Mouse (Mus musculus) Patski (cell line): ENCODE results near the gene Zfp704. TPM values are rescaled to one million over a fixed set of nuclear protein-coding genes. Genes with fewer than 3 reads are reported as not detected.
A peak's percentile ranks its signal among the peaks of the same experiment; 100 is the strongest.

ENCODE experiments used
- ATAC-seq: fragments of 100-300 bp; one replicate; pipeline ENCODE4 v1.8.0; 2021
- CTCF ChIA-PET: fragments of 350-600 bp; sonication (Branson Sonifier 250); formaldehyde crosslinking; loops from one replicate; lab custom pipeline; 2022; ENCODE audit warnings: inconsistent platforms; lab: Charles Lee
- POLR2A ChIA-PET: fragments of 350-600 bp; sonication (Branson Sonifier 250); formaldehyde crosslinking; loops from one replicate; lab custom pipeline; 2022; ENCODE audit warnings: antibody characterized with exemption, inconsistent platforms; lab: Charles Lee
- DNase-seq: peaks from one replicate; pipeline ENCODE4 v3.0.0-alpha.2; 2011; ENCODE audit warnings: low read depth, low spot score
- H3K27me3 ChIP-seq: fragments of 371-371 bp; one replicate; pipeline ENCODE4 v1.5.1; 2021
- CTCF ChIP-seq: fragments of 100-300 bp; IDR thresholded peaks from one replicate; pipeline ENCODE4 v1.5.1; 2021
- in situ Hi-C: fragments of 300-500 bp; cut with MboI; formaldehyde crosslinking; loops from 3 replicates; pipeline ENCODE4 v1.11.1; 2018; ENCODE audit warnings: low pct_unique_long_range_greater_than_20kb, mixed read lengths
- polyA plus RNA-seq: library from polyadenylated mRNA; unstranded; gene quantifications from one replicate; pipeline ENCODE4 v1.2.3, GENCODE M21; 2021

The Zfp704 gene
- polyA plus RNA-seq, 1 experiment from 2014 or later, result 24.8 TPM

DNA sequence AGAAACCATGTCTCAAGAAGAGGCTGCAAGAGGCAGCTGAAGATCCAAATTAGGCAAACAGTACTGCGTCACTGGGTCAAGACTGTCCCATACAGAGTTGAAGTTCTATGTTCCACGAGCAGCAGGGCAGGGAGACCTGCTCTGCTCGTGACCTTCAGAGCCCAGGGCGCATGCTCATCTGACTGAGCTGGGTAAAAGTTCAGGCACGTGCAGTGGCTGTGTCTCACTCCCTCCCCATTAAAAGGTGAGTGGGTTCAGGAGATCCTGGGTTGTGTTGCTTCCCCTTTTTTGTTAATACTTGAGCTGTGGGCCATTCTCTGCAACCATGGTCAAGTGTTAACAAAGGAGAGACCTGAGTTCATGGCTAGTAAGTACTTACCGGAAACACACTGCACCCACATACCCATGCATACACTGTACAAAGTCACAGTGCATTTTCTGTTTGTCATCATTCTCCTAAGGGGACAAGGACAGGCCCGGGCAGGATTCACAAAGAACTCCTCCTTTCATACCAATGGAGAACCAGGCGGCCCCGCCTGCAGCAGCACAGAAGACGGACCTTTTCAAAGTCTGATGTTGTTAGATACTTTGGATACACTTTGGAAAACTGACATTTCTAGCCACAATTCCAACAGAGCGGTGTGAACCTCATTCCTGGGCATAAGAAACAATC is 10.0 kb downstream of the Zfp704 start:
- CTCF ChIA-PET, result no interaction called here
- POLR2A ChIA-PET, result no interaction called here
- no peak for DNase-seq
- no peak for ATAC-seq
- TF ChIP-seq CTCF, result no peak
- H3K27me3 ChIP-seq, result no peaks in the 10 kb centered on the region
- in situ Hi-C loops, result loop anchor here (25.0 kb wide), 1 partner anchor 513 kb away; no protein-coding TSS in a partner anchor

DNA sequence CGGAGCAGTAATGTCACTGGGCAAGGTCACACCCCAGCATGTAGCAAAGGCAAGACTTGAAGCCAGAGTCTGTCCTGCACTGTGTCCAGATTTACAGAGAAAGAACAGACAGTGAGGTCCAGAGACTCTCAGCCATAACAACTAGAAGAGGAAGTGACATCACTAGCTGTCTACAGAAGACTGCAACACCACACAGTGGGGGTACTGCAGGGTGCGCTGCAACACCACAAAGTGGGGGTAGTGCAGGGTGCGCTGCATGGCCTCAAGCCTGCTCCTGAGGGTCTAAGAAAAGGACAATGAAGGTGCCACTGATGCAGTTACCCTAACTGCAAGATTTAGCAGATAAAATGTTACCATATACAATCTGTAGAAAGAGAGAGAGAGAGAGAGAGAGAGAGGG is 11.8 kb downstream of the Zfp704 start:
- DNase-seq (no peak), ATAC-seq (no peak)
- CTCF ChIA-PET, result interaction anchor here (0.9 to 1.6 kb wide), 3 partner anchors 11 to 107 kb away, joined by 3 to 5 read pairs (median 4); no protein-coding TSS in a partner anchor
- TF ChIP-seq CTCF, result no peak
- H3K27me3 ChIP-seq, result no peaks in the 10 kb centered on the region
- in situ Hi-C loops, result no loop called here
- POLR2A ChIA-PET, result interaction anchor here (0.6 to 0.9 kb wide), 2 partner anchors 10 to 492 kb away, joined by 3 to 6 read pairs; no protein-coding TSS in a partner anchor

DNA sequence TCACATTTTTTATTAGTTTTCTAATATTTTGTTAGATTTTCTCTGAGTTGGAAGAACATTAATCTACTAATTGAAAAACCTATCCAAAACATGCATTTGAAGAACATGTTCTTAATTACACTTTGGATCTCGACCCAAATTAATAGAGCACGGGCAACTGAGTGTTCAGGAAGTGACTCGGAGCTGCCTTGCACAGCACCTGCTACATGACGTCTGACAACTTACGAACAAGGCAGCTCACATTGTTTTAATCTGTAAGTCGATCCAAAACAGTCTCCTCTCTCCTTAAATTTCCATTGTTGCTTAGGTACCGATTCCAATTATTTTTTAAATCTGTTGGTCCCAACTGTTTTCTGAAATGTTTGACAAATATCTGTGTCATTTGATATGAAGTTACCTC is 15.4 kb downstream of the Zfp704 start:
- DNase-seq (no peak), ATAC-seq (no peak)
- in situ Hi-C loops, result no loop called here
- H3K27me3 ChIP-seq, result no peaks in the 10 kb centered on the region
- POLR2A ChIA-PET, result interaction anchor here (0.6 kb wide), 1 partner anchor 99 kb away, joined by 6 read pairs; no protein-coding TSS in a partner anchor
- CTCF ChIA-PET, result interaction anchor here (1.1 to 1.8 kb wide), 4 partner anchors 11 to 189 kb away, joined by 4 to 6 read pairs (median 5); no protein-coding TSS in a partner anchor
- no peak for TF ChIP-seq CTCF

DNA sequence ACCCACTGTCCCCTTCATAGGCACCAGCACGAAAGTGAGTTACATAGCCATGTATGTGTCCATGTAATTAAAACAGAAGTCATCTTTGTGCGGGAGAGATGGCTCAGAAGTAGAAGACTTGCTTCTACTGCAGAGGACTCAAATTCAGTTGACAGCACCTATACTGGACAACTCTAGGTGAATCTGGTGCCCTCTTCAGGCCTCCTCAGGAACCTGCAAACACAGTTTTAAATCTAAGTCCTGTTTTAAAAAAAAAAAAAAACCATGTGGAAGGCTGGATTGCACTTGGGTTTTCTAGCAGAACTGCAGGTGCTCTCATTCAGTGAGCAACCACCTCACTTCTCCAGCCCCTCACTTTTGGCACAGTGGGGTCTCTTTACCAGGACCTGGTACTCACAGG is 16.1 kb downstream of the Zfp704 start:
- ATAC-seq, result no peak
- no peaks in the 10 kb centered on the region for H3K27me3 ChIP-seq
- DNase-seq, result no peak
- POLR2A ChIA-PET, result interaction anchor here (0.6 to 2.0 kb wide), 2 partner anchors 15 to 98 kb away, joined by 6 read pairs; partner anchors contain the start of gene Zfp704
- CTCF ChIA-PET, result interaction anchor here (1.1 to 1.8 kb wide), 4 partner anchors 11 to 188 kb away, joined by 4 to 6 read pairs (median 5); no protein-coding TSS in a partner anchor
- peak; percentile 70 for TF ChIP-seq CTCF
- in situ Hi-C loops, result no loop called here

DNA sequence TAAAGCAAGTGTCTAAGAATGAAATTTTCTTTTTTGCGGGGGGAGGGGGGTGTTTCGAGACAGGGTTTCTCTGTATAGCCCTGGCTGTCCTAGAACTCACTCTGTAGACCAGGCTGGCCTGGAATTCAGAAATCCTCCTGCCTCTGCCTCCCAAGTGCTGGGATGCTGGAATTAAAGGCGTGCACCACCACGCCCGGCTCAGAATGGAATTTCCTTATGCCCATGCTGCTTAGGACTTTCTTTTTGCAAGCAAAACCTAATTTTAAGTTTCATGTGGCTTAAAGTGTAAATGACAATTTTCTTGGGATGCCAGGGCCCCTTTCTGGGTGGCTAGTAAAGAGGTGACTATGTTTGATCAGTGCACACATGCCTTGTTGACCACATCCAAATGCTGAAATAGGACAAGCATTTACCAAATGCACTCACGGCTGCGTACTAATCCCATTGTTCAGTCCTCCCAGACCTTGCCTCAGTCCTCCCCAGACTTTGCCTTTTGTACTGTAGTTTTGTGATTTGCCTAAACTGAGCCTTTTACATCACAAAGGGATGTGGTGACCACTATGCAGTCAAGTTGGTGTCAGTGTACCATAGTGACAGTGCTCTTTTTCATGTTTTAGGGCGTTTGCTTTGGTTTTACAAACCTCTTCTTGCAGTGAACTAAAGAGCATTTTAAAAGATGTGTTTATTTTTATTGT is 18.3 kb downstream of the Zfp704 start:
- ATAC-seq (no peak), DNase-seq (no peak)
- ChIA-PET CTCF (no interaction called here), POLR2A (interaction anchor here (1.0 to 2.0 kb wide), 2 partner anchors 18 to 94 kb away, joined by 3 to 6 read pairs; partner anchors contain the start of gene Zfp704)
- H3K27me3 ChIP-seq, result no peaks in the 10 kb centered on the region
- TF ChIP-seq CTCF, result no peak
- in situ Hi-C loops, result no loop called here

DNA sequence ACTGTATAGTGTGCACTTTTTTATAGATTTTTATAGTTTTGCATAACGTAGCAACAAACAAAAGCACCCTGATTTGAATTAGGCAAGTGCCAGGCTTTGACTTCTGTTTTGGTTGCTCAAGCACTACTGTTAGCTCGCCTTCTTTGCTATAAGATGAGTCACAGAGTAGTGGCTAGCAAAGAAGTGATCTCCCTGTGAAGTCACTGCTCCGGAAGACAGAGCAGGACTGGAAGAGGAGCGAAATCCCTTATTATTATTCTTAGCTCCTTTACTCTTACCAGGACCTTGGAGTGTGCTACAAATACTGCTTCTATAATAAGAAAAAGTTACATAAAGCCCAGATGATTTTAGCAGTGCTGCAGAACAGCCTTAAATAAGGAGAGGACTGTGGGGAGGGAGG is 21.2 kb downstream of the Zfp704 start:
- no peak for DNase-seq
- CTCF ChIA-PET, result interaction anchor here (0.8 to 3.3 kb wide), 4 partner anchors 10 to 98 kb away, joined by 3 to 13 read pairs (median 4); partner anchors contain the start of gene Zfp704
- TF ChIP-seq CTCF, result no peak

DNA sequence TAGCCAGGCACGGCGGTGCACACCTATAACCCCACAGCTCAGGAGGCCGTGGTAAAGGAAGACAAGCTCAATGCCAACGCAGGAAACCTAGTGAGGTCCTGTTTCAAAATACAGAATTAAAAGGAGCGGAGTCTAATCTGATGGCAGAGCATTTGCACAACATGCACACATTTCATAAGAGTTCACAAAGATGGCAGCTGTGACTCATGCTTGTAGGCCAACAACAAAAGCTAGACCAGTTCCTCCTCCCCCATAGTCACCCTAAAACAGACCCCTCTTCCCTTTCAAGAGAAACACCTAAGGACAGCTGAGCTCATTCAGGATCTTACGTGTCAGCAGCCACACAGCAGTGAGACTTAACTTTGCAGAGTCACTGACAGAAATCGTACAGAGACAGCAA is 22.6 kb downstream of the Zfp704 start:
- in situ Hi-C loops, result no loop called here
- CTCF ChIA-PET, result interaction anchor here (0.8 to 3.3 kb wide), 6 partner anchors 9 to 112 kb away, joined by 3 to 13 read pairs (median 4); no protein-coding TSS in a partner anchor
- DNase-seq, result no peak
- POLR2A ChIA-PET, result interaction anchor here (1.0 kb wide), 1 partner anchor 13 kb away, joined by 3 read pairs; no protein-coding TSS in a partner anchor
- TF ChIP-seq CTCF, result no peak
- ATAC-seq, result no peak
- no peaks in the 10 kb centered on the region for H3K27me3 ChIP-seq

More for the DNA sequence above, 21.2 kb downstream of the Zfp704 start:
- POLR2A ChIA-PET, result no interaction called here
- H3K27me3 ChIP-seq, result no peaks in the 10 kb centered on the region
- peak; percentile 95 for ATAC-seq
- in situ Hi-C loops, result no loop called here

DNA sequence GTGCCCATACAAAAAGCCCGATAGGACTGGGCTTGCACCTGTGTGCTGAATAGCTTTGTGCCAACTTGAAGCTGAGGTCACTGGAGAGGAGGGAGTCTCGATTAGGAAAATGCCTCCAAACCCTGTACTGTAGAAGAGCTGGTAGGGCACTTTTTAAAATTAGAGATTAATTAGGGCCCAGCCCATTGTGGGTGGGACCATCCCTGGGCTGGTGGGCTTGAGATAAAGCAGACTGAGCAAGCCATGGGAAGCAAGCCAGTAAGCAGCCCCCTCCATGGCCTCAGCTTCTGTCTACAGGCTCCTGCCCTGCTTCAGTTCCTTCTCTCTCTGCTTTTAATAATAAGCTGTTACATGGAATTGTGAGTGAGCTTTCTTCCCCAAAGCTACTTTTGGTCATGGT is 26.4 kb downstream of the Zfp704 start:
- ATAC-seq (no peak), DNase-seq (no peak)
- H3K27me3 ChIP-seq, result no peaks in the 10 kb centered on the region
- ChIA-PET CTCF (interaction anchor here (1.0 to 1.7 kb wide), 3 partner anchors 9 to 45 kb away, joined by 3 to 5 read pairs (median 4); no protein-coding TSS in a partner anchor), POLR2A (no interaction called here)
- TF ChIP-seq CTCF, result no peak
- in situ Hi-C loops, result no loop called here

DNA sequence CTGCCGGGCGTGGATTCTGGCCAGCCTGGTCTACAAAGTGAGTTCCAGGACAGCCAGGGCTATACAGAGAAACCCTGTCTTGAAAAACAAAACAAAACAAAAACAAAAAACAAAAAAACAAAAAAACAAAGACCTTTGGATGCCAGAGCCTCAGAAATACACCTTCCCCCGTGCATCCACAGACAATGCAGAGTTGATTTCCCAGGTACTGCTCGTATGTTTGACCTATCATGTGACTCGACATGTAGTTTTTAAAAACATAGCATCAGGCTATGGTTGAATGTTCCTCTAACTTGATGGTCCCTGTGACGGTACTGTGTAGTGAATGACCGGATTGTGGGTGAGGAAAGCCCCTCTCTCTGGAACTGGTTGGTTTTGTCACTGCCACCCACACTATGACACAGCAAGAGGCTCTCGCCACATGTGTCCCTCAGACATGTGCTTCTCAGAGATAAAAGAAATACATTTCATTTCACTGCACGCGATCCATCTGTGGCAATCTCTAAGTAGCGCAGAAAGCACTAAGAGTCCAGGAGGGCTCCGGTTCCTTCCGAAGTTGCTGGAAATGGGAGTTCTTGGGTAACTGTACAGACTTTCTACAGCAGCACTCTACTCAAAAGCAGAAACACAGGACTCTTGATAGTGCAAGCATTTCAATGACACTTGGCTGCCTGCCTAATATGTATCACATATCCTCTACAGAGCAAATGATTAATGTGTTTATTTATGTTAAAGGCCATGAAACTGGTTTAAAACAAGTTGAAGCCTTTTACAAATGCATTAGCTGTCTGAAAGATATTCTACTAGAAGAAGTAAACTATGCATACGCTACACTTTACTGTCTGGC is 28.7 kb downstream of the Zfp704 start:
- CTCF ChIA-PET, result no interaction called here
- POLR2A ChIA-PET, result no interaction called here
- no peak for TF ChIP-seq CTCF
- DNase-seq (no peak), ATAC-seq (no peak)
- in situ Hi-C loops, result no loop called here
- no peaks in the 10 kb centered on the region for H3K27me3 ChIP-seq

DNA sequence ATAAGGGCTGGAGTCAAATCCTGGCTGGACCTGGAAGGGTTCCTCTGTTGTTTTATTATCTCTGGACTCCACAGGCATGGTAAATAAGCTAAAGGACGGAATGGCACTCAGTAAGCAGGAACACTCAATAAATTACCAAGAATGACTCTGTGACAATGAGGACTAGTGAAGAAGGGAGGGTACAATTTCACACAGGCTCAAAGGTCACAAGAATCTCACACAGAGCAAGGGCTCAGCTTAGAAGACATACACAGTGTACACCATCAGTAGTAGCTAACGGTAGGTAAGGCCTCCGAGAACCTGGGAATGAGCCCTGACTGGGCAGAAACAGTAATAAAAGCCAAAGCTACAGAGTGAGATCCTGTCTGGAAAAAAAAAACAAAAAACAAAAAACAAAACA is 29.8 kb downstream of the Zfp704 start:
- ATAC-seq, result no peak
- CTCF ChIA-PET, result interaction anchor here (1.2 kb wide), 1 partner anchor 14 kb away, joined by 3 read pairs; no protein-coding TSS in a partner anchor

More for the DNA sequence above, 29.8 kb downstream of the Zfp704 start:
- no peak for TF ChIP-seq CTCF
- H3K27me3 ChIP-seq, result no peaks in the 10 kb centered on the region
- POLR2A ChIA-PET, result no interaction called here
- no peak for DNase-seq
- in situ Hi-C loops, result no loop called here
